Mouse (Mus musculus) intestine, embryonic 16.5 days (tissue): Measurements from ENCODE around the gene Ugt1a2. TPM values are rescaled to one million over a fixed set of nuclear protein-coding genes. Genes with fewer than 3 reads are reported as not detected.

Experiments
- ATAC-seq: fragments of 200-750 bp; cut with Nextera tagmentation; 2 replicates; pipeline ENCODE4 v1.8.0; 2017; ENCODE audit warnings: moderate TSS enrichment, moderate library complexity
- H3K27ac ChIP-seq: fragments of 300-500 bp; sonication (generic); 2 replicates; pipeline ENCODE4 v1.5.1; 2014; ENCODE audit warnings: mild to moderate bottlenecking, low read length
- H3K27me3 ChIP-seq: fragments of 300-500 bp; sonication (generic); replicated peaks from 2 replicates; pipeline ENCODE4 v1.6.1; 2014; ENCODE audit warnings: low read length, control low read depth, mixed read lengths; ENCODE audit not compliant: control insufficient read depth, insufficient read depth
- H3K36me3 ChIP-seq: fragments of 300-500 bp; sonication (generic); 2 replicates; pipeline ENCODE4 v1.6.1; 2014; ENCODE audit warnings: low read length, control low read depth; ENCODE audit not compliant: control insufficient read depth, insufficient read depth
- H3K4me1 ChIP-seq: fragments of 300-500 bp; sonication (generic); 2 replicates; pipeline ENCODE4 v1.6.1; 2014; ENCODE audit warnings: low read length, control low read depth, mixed read lengths; ENCODE audit not compliant: control insufficient read depth, insufficient read depth
- H3K4me2 ChIP-seq: fragments of 300-500 bp; sonication (generic); 2 replicates; pipeline ENCODE4 v1.6.1; 2014; ENCODE audit warnings: low read depth, low read length, control low read depth
- H3K4me3 ChIP-seq: fragments of 300-500 bp; sonication (generic); 2 replicates; pipeline ENCODE4 v1.5.1; 2014; ENCODE audit warnings: mild to moderate bottlenecking, low read length
- H3K9ac ChIP-seq: fragments of 300-500 bp; sonication (generic); 2 replicates; pipeline ENCODE4 v1.6.1; 2014; ENCODE audit warnings: low read depth, low read length
- H3K9me3 ChIP-seq: fragments of 300-500 bp; sonication (generic); 2 replicates; pipeline ENCODE4 v1.6.1; 2016; ENCODE audit warnings: low read length, control low read depth; ENCODE audit not compliant: control insufficient read depth
- WGBS: fragments of 180-500 bp; shearing (Covaris S2); extraction: QIAGEN DNeasy Blood & Tissue Kit; methylation state at CpG from one replicate; pipeline ENCODE4 v1.1.7; 2014; 5-methylcytosine and 5-hydroxymethylcytosine counted together
- polyA plus RNA-seq: library from polyadenylated mRNA; unstranded; fragments of >200 nt; fragmentation: Nextera tagmentation; extraction: Ambion mirVana; gene quantifications from 2 replicates; pipeline ENCODE4 v1.2.1, GENCODE M21; 2015

The Ugt1a2 gene
- polyA plus RNA-seq, 1 experiment from 2014 or later: not detected

GRCm38 (mm10) chr1:88264869-88265240 is 64.5 kb downstream of the Ugt1a2 start:
- Histone ChIP-seq H3K9me3 (no peaks in the 10 kb centered on the region), H3K36me3 (peaks cover 92% of the 10 kb centered on the region), H3K4me3 (no peak overlapping the region), H3K4me2 (no peak overlapping the region), H3K27ac (no peak overlapping the region), H3K27me3 (no peaks in the 10 kb centered on the region), H3K4me1 (0 out of 2 replicates have a peak, but pooled peaks cover 8% of the 10 kb centered on the region), H3K9ac (no peak overlapping the region)
- 77% methylated on average over 4 of the region's 4 CpGs for WGBS
- no peak for ATAC-seq

GRCm38 (mm10) chr1:88266123-88266522 is 65.7 kb downstream of the Ugt1a2 start:
- no peak overlapping the region for H3K4me3 ChIP-seq
- 0 out of 2 replicates have a peak, but pooled peaks cover 5% of the 10 kb centered on the region for H3K4me1 ChIP-seq
- no peak overlapping the region for H3K4me2 ChIP-seq
- H3K9ac ChIP-seq: no peak overlapping the region
- no peak overlapping the region for H3K27ac ChIP-seq
- ATAC-seq: no peak
- H3K27me3 ChIP-seq: no peaks in the 10 kb centered on the region
- peaks cover 88% of the 10 kb centered on the region for H3K36me3 ChIP-seq
- WGBS: 89% methylated on average over 13 of the region's 13 CpGs
- no peaks in the 10 kb centered on the region for H3K9me3 ChIP-seq

GRCm38 (mm10) chr1:88267489-88267888 is 67.1 kb downstream of the Ugt1a2 start:
- H3K36me3 ChIP-seq: peaks cover 87% of the 10 kb centered on the region
- 94% methylated on average over 6 of the region's 6 CpGs for WGBS
- H3K27ac ChIP-seq: no peak overlapping the region
- no peak for ATAC-seq
- 0 out of 2 replicates have a peak, but pooled peaks cover 2% of the 10 kb centered on the region for H3K4me1 ChIP-seq
- no peak overlapping the region for H3K9ac ChIP-seq
- H3K4me2 ChIP-seq: no peak overlapping the region
- H3K4me3 ChIP-seq: no peak overlapping the region
- H3K9me3 ChIP-seq: no peaks in the 10 kb centered on the region
- H3K27me3 ChIP-seq: no peaks in the 10 kb centered on the region

- Histone ChIP-seq H3K27me3 (no peaks in the 10 kb centered on the region), H3K4me1 (no peaks in the 10 kb centered on the region), H3K36me3 (peaks cover 86% of the 10 kb centered on the region), H3K9ac (no peak overlapping the region), H3K27ac (no peak overlapping the region), H3K9me3 (no peaks in the 10 kb centered on the region), H3K4me3 (no peak overlapping the region), H3K4me2 (no peak overlapping the region)
- no peak for ATAC-seq
- WGBS: 87% methylated on average over 6 of the region's 6 CpGs
These were observed 67.7 kb downstream of the Ugt1a2 start for GRCm38 (mm10) chr1:88268070-88268469.

Other genes with a start within 250 kb of the Ugt1a2 start
- gene Usp40, start 192.1 kb upstream of the Ugt1a2 start, polyA plus RNA-seq: 27.4 and 28.4 TPM in 2 replicates
- not detected in 2 replicates for gene Ugt1a10, start 145.2 kb upstream of the Ugt1a2 start, polyA plus RNA-seq
- 17.8 and 23.5 TPM in 2 replicates for gene Ugt1a9, start 129.8 kb upstream of the Ugt1a2 start, polyA plus RNA-seq
- gene Ugt1a8, start 112.8 kb upstream of the Ugt1a2 start, polyA plus RNA-seq: not detected in 2 replicates
- 82.7 and 89.2 TPM in 2 replicates for gene Ugt1a7c, start 105.5 kb upstream of the Ugt1a2 start, polyA plus RNA-seq
- 0.36 and 0.49 TPM in 2 replicates for gene Ugt1a6b, start 97.3 kb upstream of the Ugt1a2 start, polyA plus RNA-seq
- 9.0 and 11.0 TPM in 2 replicates for gene Ugt1a6a, start 65.8 kb upstream of the Ugt1a2 start, polyA plus RNA-seq
- gene Ugt1a5, start 34.6 kb upstream of the Ugt1a2 start, polyA plus RNA-seq: not detected in 2 replicates
- gene Dnajb3, start 5.2 kb downstream of the Ugt1a2 start, polyA plus RNA-seq: 5.7 and 8.0 TPM in 2 replicates
- gene Ugt1a1, start 11.4 kb downstream of the Ugt1a2 start, polyA plus RNA-seq: 55.9 and 79.1 TPM in 2 replicates
- 0.76 and 0.88 TPM in 2 replicates for gene Mroh2a, start 26.4 kb downstream of the Ugt1a2 start, polyA plus RNA-seq
- 135 and 141 TPM in 2 replicates for gene Hjurp, start 77.0 kb downstream of the Ugt1a2 start, polyA plus RNA-seq
- not detected in 2 replicates for gene Trpm8, start 77.1 kb downstream of the Ugt1a2 start, polyA plus RNA-seq
- 18.2 and 19.7 TPM in 2 replicates for gene Spp2, start 206.4 kb downstream of the Ugt1a2 start, polyA plus RNA-seq